Mouse (Mus musculus): ENCODE results near the gene Ndst4. TPM values are rescaled to one million over a fixed set of nuclear protein-coding genes. Genes with fewer than 3 reads are reported as not detected.

Gene Ndst4
- polyA plus RNA-seq, 1 experiment from 2014 or later: 0.14 TPM

DNA sequence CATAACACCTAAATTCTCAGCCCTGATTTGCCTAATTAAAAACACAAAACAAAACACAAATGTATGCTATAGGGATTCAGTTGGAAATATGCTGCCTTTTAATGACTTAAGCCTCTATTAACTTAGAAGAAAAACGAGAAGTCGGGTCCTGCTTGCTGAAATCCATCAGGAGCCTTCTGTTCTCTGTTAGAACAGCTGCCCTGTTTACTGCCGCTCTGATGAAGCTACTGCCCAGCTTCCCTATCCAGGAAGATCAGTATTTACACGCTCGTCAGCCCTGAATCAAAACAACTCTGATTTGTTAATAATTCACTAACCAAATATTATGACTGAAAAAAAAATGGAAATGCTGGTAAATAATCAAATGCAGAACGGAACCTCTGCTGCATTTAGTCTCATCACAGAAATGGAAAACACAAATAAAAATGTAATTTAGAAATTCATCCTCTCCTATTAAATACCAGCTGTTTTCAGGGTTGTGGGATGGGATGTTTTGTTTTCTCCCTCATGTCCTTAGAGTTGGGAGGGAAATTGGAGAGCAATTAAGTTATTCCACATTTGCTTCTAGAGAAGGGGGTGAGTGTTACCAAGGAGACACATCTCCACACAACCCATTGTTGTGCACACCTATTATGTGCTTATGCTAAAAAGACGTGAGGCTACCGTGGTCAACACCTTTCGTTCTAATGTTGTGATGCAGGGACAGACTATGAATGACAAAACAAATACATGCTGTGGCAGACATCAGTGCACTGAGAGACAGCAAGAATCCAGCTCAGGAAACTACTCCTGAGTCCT lies 270.3 kb downstream of the Ndst4 start:
- H3K9me3 ChIP-seq: no peaks in the 10 kb centered on the region
- no peak for DNase-seq (ENCODE audit: extremely low spot score, low spot score)
- no peaks in the 10 kb centered on the region for H3K36me3 ChIP-seq (replicated peaks)
- H3K4me1 ChIP-seq: peaks cover 8% of the 10 kb centered on the region; the same call in 1 of the 2 replicates
- H3K4me3 ChIP-seq: no peak overlapping the region
- 60% methylated on average over 9 of the region's 9 CpGs for WGBS
- no peak overlapping the region for H3K27ac ChIP-seq
- H3K27me3 ChIP-seq (ENCODE audit: poor library complexity, severe bottlenecking): no peaks in the 10 kb centered on the region

DNA sequence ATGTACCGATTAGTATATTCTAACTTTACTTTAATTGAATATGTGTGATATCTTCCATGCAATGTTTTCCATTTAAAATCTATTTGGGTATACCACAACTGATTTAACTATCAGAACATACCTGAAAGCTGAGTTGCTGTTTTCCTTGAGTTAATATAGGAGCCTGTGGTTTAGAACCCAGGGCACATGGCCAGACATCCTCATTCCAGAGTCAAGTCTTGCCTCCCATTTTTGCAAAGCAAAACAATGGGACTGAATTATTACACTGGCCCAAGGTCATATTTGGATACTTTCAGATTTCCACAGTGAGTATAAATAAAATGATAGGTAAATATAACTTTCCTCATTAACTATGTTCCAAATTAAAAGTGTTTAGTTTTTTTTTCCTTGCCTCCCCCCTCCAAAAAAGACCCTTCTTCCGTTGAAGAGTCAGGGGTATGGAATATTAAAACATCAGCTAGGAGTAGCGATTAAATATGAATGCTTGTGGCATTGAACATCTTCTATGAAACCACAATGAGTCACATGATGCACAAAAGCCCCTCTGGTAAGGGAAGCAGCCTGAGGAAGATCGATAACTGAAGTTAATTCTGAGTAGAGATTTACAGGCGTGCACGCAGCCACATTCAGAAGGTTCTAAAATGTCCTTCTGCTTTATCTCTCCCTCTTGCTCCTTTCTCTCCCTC lies 271.5 kb downstream of the Ndst4 start:
- WGBS: 84% methylated on average over 6 of the region's 6 CpGs
- no peak overlapping the region for H3K4me3 ChIP-seq

DNA sequence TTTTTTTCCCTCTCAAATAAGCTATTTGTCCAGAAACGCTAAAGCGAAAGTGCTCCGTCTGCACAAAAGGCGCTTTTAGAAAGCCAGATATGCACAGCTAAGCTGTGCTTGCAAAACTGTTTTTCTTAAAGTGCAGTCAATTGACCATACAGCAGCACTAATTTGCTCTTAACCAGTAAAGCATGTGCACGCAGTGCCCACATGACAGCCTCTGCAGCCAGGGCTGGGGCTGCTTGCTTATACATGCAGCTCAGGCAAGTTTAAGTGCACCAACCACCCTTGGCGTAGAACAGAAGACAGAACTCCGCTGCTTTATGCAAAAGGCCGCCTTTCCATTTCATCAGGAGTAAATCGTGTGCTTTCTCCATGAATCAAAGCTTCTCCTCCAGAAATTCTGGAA lies 275.0 kb downstream of the Ndst4 start:
- WGBS: 80% methylated on average over 9 of the region's 9 CpGs
- Histone ChIP-seq H3K9me3 (no peaks in the 10 kb centered on the region), H3K36me3 (replicated peaks) (no peaks in the 10 kb centered on the region), H3K27ac (no peak overlapping the region), H3K4me3 (no peak overlapping the region), H3K27me3 (ENCODE audit: poor library complexity, severe bottlenecking) (no peaks in the 10 kb centered on the region), H3K4me1 (peaks cover 8% of the 10 kb centered on the region; the same call in 1 of the 2 replicates)
- DNase-seq (ENCODE audit: extremely low spot score, low spot score): no peak

More for the DNA sequence above, 271.5 kb downstream of the Ndst4 start:
- H3K36me3 ChIP-seq (replicated peaks): no peaks in the 10 kb centered on the region
- no peak for DNase-seq (ENCODE audit: extremely low spot score, low spot score)
- no peaks in the 10 kb centered on the region for H3K27me3 ChIP-seq (ENCODE audit: poor library complexity, severe bottlenecking)
- H3K4me1 ChIP-seq: peaks cover 8% of the 10 kb centered on the region; the same call in 1 of the 2 replicates
- H3K9me3 ChIP-seq: no peaks in the 10 kb centered on the region
- no peak overlapping the region for H3K27ac ChIP-seq

DNA sequence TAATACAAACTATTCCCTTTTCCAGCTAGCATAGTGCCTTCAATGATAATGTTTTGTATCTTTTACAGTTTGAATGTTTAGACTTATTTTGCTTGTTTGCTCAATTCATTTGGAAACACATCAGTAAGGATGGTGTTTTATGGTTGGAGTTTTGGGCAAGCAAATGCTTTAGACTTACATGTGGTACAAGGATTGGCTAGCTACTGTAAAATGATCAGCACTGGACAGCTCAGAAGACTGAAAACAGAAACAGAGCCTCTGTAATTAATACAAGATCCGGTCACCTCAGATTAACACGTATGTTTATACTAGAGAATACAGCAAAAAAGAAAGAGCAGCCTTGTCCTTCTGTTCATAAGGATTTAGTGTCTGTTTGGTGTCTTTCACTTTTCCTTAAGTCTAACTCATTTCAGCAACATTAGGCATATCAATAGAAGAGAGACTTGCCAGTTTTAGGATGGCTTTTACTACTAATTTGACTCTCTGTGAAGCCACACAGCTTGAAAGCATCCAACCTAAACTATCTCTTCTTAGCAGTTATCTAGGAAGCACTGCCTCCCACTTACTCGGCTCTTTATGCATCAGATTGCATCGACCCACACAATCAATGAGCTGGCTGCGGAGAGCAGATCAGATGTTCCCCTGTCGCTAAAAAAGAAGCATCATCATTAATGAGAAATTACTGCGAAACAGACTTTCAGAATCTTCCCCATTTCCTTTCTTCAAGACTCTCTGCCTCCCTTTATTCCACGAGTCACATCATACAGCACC lies 279.8 kb downstream of the Ndst4 start:
- H3K4me3 ChIP-seq: no peak overlapping the region
- no peaks in the 10 kb centered on the region for H3K27me3 ChIP-seq (ENCODE audit: poor library complexity, severe bottlenecking)
- H3K36me3 ChIP-seq (replicated peaks): no peaks in the 10 kb centered on the region
- no peak for DNase-seq (ENCODE audit: extremely low spot score, low spot score)
- peaks cover 4% of the 10 kb centered on the region; the same call in 1 of the 2 replicates for H3K4me1 ChIP-seq
- 78% methylated on average over 8 of the region's 8 CpGs for WGBS
- no peak overlapping the region for H3K27ac ChIP-seq
- no peaks in the 10 kb centered on the region for H3K9me3 ChIP-seq

DNA sequence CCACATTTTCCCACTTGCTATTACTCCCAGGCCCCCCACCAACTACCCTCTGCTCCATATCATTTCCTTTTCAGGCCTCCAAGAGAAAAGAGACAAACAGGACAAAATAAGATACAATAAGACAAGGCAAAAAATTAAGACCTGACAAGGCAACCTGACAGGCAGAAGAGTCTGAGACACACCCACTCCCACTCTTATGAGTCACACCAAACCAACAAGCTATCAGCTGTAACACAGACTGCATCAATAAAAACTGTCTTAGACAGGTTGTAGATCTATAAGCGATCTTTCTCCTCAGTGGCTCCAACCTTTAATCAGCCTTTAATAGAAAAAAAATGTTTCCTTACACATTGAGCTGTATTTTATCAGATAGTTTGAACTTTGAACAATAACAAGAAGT lies 280.7 kb downstream of the Ndst4 start:
- Histone ChIP-seq H3K36me3 (replicated peaks) (no peaks in the 10 kb centered on the region), H3K27ac (no peak overlapping the region), H3K9me3 (no peaks in the 10 kb centered on the region), H3K27me3 (ENCODE audit: poor library complexity, severe bottlenecking) (no peaks in the 10 kb centered on the region), H3K4me1 (no peaks in the 10 kb centered on the region), H3K4me3 (no peak overlapping the region)
- 93% methylated on average over 1 of the region's 1 CpGs for WGBS
- DNase-seq (ENCODE audit: extremely low spot score, low spot score): no peak

DNA sequence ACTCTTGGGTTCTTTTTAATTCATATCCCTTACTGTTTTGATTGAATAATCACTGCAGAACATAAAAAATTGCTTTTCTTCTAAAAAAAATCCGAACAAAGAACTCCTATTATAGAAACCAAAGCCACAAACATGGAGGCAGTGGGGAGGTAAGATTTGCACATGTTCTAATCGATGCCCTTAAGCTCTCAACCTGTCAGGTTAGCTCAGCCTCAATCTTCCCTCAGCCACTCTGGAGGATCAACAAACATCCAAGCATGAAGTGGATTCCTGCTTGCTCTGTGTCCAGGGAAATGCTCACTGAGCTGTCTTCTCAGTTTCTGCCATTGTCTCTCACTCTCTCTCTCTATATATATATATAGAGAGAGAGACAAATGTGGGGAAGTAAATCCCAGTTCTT lies 283.7 kb downstream of the Ndst4 start:
- no peak for DNase-seq (ENCODE audit: extremely low spot score, low spot score)
- Histone ChIP-seq H3K36me3 (replicated peaks) (no peaks in the 10 kb centered on the region), H3K4me3 (no peak overlapping the region), H3K4me1 (no peaks in the 10 kb centered on the region), H3K9me3 (no peaks in the 10 kb centered on the region), H3K27me3 (ENCODE audit: poor library complexity, severe bottlenecking) (no peaks in the 10 kb centered on the region), H3K27ac (no peak overlapping the region)
- WGBS: 74% methylated on average over 2 of the region's 2 CpGs

DNA sequence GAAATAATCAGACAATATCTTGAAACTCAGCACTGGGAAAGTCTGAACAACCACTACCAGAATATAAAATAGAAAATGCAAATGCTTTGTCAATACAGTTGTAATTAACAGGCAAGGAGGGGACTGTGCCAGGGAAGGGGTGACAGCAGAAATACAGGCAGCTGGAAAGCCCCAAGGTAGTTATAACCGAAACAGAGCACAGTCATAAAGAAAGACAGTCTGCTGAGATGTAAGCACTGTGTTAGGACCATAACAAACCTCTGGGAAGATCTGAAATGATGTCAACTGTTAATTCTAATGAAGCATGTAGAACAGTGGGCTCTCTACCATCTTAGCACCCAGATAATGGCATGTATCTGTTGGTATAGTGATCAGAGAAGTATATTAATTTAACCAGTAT lies 287.1 kb downstream of the Ndst4 start:
- DNase-seq (ENCODE audit: extremely low spot score, low spot score): no peak
- H3K4me3 ChIP-seq: no peak overlapping the region
- no peaks in the 10 kb centered on the region for H3K4me1 ChIP-seq
- WGBS: 97% methylated on average over 1 of the region's 1 CpGs
- H3K36me3 ChIP-seq (replicated peaks): no peaks in the 10 kb centered on the region
- no peaks in the 10 kb centered on the region for H3K9me3 ChIP-seq
- H3K27me3 ChIP-seq (ENCODE audit: poor library complexity, severe bottlenecking): no peaks in the 10 kb centered on the region
- no peak overlapping the region for H3K27ac ChIP-seq

DNA sequence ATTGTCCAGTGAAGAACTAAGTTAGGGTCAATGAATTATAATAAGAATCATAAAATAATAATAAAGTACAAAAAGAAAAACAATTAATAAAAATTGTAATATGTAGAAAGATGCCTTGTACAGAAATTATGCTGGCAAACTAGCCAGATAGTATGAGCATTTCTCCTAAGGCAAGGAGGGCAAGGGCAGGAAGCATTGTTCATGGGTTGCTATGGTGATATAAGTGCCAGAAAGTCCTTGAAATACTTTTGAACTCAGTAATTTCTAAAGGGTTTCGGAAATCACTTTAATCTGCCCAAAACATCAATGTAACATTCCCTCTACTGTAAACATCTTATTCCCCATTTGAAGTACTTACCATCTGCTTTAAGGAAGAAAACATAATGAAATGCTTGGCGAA lies 319.1 kb downstream of the Ndst4 start:
- Histone ChIP-seq H3K27me3 (ENCODE audit: poor library complexity, severe bottlenecking) (no peaks in the 10 kb centered on the region), H3K4me3 (no peak overlapping the region), H3K36me3 (replicated peaks) (no peaks in the 10 kb centered on the region), H3K9me3 (no peaks in the 10 kb centered on the region), H3K4me1 (no peaks in the 10 kb centered on the region), H3K27ac (no peak overlapping the region)
- no peak for DNase-seq (ENCODE audit: extremely low spot score, low spot score)
- WGBS: 87% methylated on average over 2 of the region's 2 CpGs

DNA sequence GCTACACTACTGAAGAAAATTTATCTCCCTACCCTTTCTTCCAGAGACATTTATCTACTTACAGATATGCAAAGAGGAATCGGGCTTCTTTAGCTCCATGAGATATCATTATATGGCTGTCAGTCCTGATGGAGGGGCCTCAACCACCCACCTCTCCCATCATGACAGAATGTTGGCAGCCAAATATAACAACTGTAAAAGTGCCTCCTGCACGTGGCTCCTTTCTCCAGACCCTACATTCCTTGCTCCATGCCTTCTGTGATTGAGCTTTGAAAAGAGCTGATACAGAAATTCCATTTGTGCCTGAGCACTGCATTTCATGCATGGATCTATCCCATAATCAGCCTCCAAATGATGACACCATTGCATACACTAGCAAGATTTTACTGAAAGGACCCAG lies 331.1 kb downstream of the Ndst4 start:
- no peak for DNase-seq (ENCODE audit: extremely low spot score, low spot score)
- WGBS: 82% methylated on average over 2 of the region's 2 CpGs
- Histone ChIP-seq H3K4me1 (no peaks in the 10 kb centered on the region), H3K36me3 (replicated peaks) (no peaks in the 10 kb centered on the region), H3K27ac (no peak overlapping the region), H3K4me3 (no peak overlapping the region), H3K9me3 (no peaks in the 10 kb centered on the region), H3K27me3 (ENCODE audit: poor library complexity, severe bottlenecking) (no peaks in the 10 kb centered on the region)

DNA sequence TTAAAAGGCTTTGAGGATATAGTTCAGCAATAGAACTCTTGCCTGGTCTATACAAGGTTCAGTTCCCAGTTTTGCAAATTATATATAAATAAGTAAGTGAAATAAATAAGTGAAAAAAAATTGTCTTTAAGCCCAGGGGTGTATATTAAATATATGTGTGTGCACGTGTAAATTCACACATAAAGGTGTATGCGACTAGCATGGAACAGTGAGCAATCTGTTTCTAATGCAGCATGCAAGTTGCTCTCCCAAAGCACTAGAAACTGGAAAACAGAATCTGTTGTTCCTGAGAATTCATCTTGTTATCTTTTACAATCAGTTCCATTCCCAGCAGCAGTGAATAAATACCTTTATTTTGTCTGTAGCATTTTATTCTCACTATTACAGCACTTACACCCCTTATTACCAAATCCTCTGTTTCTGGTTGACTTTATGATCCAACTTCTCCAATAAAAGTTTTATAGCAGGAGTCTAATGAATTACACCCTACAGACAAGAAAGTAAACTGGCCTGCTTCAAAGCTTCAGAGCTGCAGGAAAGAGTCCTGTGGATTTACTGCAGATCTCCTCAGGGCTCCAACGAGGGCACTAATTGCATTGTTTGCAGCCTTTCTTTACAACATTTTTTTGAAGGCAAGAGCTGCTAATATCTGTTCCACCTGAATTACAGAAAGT lies 340.7 kb downstream of the Ndst4 start:
- Histone ChIP-seq H3K27ac (no peak overlapping the region), H3K36me3 (replicated peaks) (no peaks in the 10 kb centered on the region), H3K4me1 (no peaks in the 10 kb centered on the region), H3K4me3 (no peak overlapping the region), H3K27me3 (ENCODE audit: poor library complexity, severe bottlenecking) (no peaks in the 10 kb centered on the region), H3K9me3 (no peaks in the 10 kb centered on the region)
- DNase-seq (ENCODE audit: extremely low spot score, low spot score): no peak
- 75% methylated on average over 3 of the region's 3 CpGs for WGBS

DNA sequence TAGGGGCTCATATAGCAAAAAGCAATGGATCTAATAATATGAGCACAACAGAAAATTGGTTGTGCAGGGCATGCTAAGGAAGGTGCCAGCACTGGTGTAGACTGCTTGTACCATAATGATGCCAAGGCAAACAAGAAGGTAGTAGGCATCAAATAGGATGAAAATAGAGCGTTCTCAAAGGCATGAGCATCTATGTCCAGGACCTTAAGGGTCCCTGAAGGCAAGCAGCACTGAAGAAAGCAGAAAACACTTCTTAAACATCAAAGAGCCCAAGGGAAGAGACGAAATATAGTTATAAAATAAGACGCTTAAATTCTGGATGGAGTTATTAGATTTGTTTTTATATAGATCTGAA lies 341.2 kb downstream of the Ndst4 start:
- Histone ChIP-seq H3K9me3 (no peaks in the 10 kb centered on the region), H3K27me3 (ENCODE audit: poor library complexity, severe bottlenecking) (no peaks in the 10 kb centered on the region), H3K4me1 (no peaks in the 10 kb centered on the region), H3K4me3 (no peak overlapping the region), H3K36me3 (replicated peaks) (no peaks in the 10 kb centered on the region), H3K27ac (no peak overlapping the region)
- no peak for DNase-seq (ENCODE audit: extremely low spot score, low spot score)
- 82% methylated on average over 3 of the region's 3 CpGs for WGBS

DNA sequence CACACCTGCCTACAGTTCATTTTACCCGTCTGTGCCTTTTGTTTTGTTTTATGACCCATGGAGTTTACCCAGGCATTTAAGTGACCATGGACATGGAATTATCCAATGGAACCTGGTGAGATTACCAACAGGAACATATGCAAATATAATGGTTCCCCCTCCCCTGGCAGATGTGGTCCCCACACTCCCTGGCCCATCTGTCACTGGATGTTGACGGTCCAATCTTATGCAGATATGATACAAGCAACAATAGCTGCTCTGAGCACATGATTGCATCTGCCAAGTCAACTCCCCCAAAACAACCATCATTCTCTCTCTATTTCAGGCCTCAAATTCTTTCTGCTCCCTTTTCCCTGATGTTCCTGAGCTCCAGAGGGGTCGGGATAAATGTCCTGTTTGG lies 342.5 kb downstream of the Ndst4 start:
- no peaks in the 10 kb centered on the region for H3K27me3 ChIP-seq (ENCODE audit: poor library complexity, severe bottlenecking)
- H3K9me3 ChIP-seq: no peaks in the 10 kb centered on the region
- no peak for DNase-seq (ENCODE audit: extremely low spot score, low spot score)
- H3K27ac ChIP-seq: no peak overlapping the region
- no peaks in the 10 kb centered on the region for H3K36me3 ChIP-seq (replicated peaks)
- no peaks in the 10 kb centered on the region for H3K4me1 ChIP-seq
- WGBS: 83% methylated on average over 3 of the region's 3 CpGs
- H3K4me3 ChIP-seq: no peak overlapping the region

All from forebrain, embryonic 10.5 days (tissue).